30 mouse cellular contexts compared by ENCODE assay signal in genomic region chrX:106582197-106582596, GRCm38 (mm10). TPM values are rescaled to one million over a fixed set of nuclear protein-coding genes. Genes with fewer than 3 reads are reported as not detected.
DNase-seq lines count a peak whose midpoint lies in the region; ATAC-seq lines count a peak whose summit lies in the region.
"Had no signal": no experiment of that assay in that cellular context is flagged by ENCODE, and none has a peak within 500 bp of the region (broad histone marks: within the 10 kb centered on the region; RNA-seq: fewer than 3 reads in every experiment).

No protein-coding gene starts in this region.

- 32% methylated on average over 2 of the region's 2 CpGs for WGBS in kidney, embryonic 14.5 days
- 21% methylated on average over 2 of the region's 2 CpGs for WGBS in limb, embryonic 10.5 days
- WGBS in midbrain, embryonic 14.5 days, result 46% methylated on average over 2 of the region's 2 CpGs

- peak; percentile 77; the same call in 1 of the 2 replicates for ATAC-seq in kidney, embryonic 14.5 days (ENCODE audit: low FRiP score, low TSS enrichment)
- ATAC-seq in midbrain, embryonic 14.5 days (ENCODE audit: low FRiP score, low TSS enrichment), result no peak
- ATAC-seq: forebrain, embryonic 15.5 days; Patski had no signal

- H3K9ac ChIP-seq in kidney, embryonic 14.5 days (ENCODE audit: low read depth, low read length), result no peak overlapping the region
- no peak overlapping the region for H3K9ac ChIP-seq in midbrain, embryonic 14.5 days (replicated peaks; ENCODE audit: low read length)
- H3K9ac ChIP-seq: embryonic facial prominence, embryonic 13.5 days; forebrain, embryonic 12.5 days; forebrain, embryonic 15.5 days; hindbrain, embryonic 12.5 days; hindbrain, embryonic 15.5 days had no signal

- no peaks in the 10 kb centered on the region for H3K9me3 ChIP-seq in kidney, embryonic 14.5 days (ENCODE audit: control insufficient read depth, low read length)
- H3K9me3 ChIP-seq in limb, embryonic 10.5 days (replicated peaks), result no peaks in the 10 kb centered on the region
- H3K9me3 ChIP-seq in midbrain, embryonic 14.5 days (ENCODE audit: control insufficient read depth, low read length), result no peaks in the 10 kb centered on the region
- H3K9me3 ChIP-seq: embryonic facial prominence, embryonic 13.5 days; forebrain, embryonic 12.5 days; forebrain, embryonic 15.5 days; G1E; hindbrain, embryonic 12.5 days; hindbrain, embryonic 15.5 days had no signal

- DNase-seq in kidney, adult 9 months, result no peak
- DNase-seq in embryo, embryonic 10 days (ENCODE audit: low spot score), result peak; percentile 56
- peak; percentile 44 for DNase-seq in embryo, embryonic 11 days
- DNase-seq in limb, embryonic 10.5 days (ENCODE audit: low spot score), result no peak
- DNase-seq in midbrain, embryonic 14.5 days, result no peak
- DNase-seq in thymus, postnatal 14 days, result no peak
- no peak for DNase-seq in retina, embryonic 14.5 days (ENCODE audit: low spot score)
- DNase-seq: adrenal gland, adult 2 months; adrenal gland, postnatal 14 days; B cell, adult 2 months; cerebellum, adult 11-12 months; cerebellum, adult 8-10 months; cerebellum, postnatal 10 days; cerebellum, postnatal 36 days; gastrocnemius, postnatal 10 days; gastrocnemius, postnatal 36 days; heart, adult 2 months had no signal

- no peak overlapping the region for H3K27ac ChIP-seq in kidney, embryonic 14.5 days (ENCODE audit: low read depth, low read length)
- H3K27ac ChIP-seq in limb, embryonic 10.5 days, result peak overlapping the region; percentile 19; the same call in 1 of the 2 replicates
- H3K27ac ChIP-seq in midbrain, embryonic 14.5 days (replicated peaks; ENCODE audit: low read depth, low read length), result no peak overlapping the region
- H3K27ac ChIP-seq: embryonic facial prominence, embryonic 13.5 days; forebrain, embryonic 12.5 days; forebrain, embryonic 15.5 days; heart, adult 2 months; hindbrain, embryonic 12.5 days; hindbrain, embryonic 15.5 days had no signal

- no peak overlapping the region for H3K4me3 ChIP-seq in kidney, embryonic 14.5 days (ENCODE audit: low read length)
- no peak overlapping the region for H3K4me3 ChIP-seq in limb, embryonic 10.5 days
- no peak overlapping the region for H3K4me3 ChIP-seq in midbrain, embryonic 14.5 days (replicated peaks; ENCODE audit: low read depth, low read length)
- H3K4me3 ChIP-seq: embryonic facial prominence, embryonic 13.5 days; erythroblast, embryonic 14.5 days; forebrain, embryonic 12.5 days; forebrain, embryonic 15.5 days; heart, adult 2 months; hindbrain, embryonic 12.5 days; hindbrain, embryonic 15.5 days had no signal

- no peaks in the 10 kb centered on the region for H3K36me3 ChIP-seq in kidney, embryonic 14.5 days (ENCODE audit: control insufficient read depth, insufficient read depth, low read length)
- H3K36me3 ChIP-seq in limb, embryonic 10.5 days, result no peaks in the 10 kb centered on the region
- no peaks in the 10 kb centered on the region for H3K36me3 ChIP-seq in midbrain, embryonic 14.5 days (ENCODE audit: control insufficient read depth, insufficient read depth, low read length)
- H3K36me3 ChIP-seq: embryonic facial prominence, embryonic 13.5 days; forebrain, embryonic 12.5 days; forebrain, embryonic 15.5 days; G1E; hindbrain, embryonic 12.5 days; hindbrain, embryonic 15.5 days had no signal

- no peak overlapping the region for H3K4me2 ChIP-seq in kidney, embryonic 14.5 days (replicated peaks; ENCODE audit: low read depth, low read length)
- H3K4me2 ChIP-seq in midbrain, embryonic 14.5 days (ENCODE audit: low read length), result no peak overlapping the region
- H3K4me2 ChIP-seq: embryonic facial prominence, embryonic 13.5 days; forebrain, embryonic 12.5 days; forebrain, embryonic 15.5 days; heart, embryonic 11.5 days; hindbrain, embryonic 12.5 days; hindbrain, embryonic 15.5 days had no signal

- H3K27me3 ChIP-seq in kidney, embryonic 14.5 days (ENCODE audit: control insufficient read depth, insufficient read depth, low read length), result no peaks in the 10 kb centered on the region
- peaks cover 12% of the 10 kb centered on the region; the same call in 1 of the 2 replicates for H3K27me3 ChIP-seq in limb, embryonic 10.5 days (ENCODE audit: low read depth, poor library complexity, severe bottlenecking)
- no peaks in the 10 kb centered on the region for H3K27me3 ChIP-seq in midbrain, embryonic 14.5 days (ENCODE audit: control insufficient read depth, insufficient read depth, low read length)
- H3K27me3 ChIP-seq: CH12.LX; forebrain, embryonic 12.5 days; forebrain, embryonic 15.5 days; hindbrain, embryonic 12.5 days; hindbrain, embryonic 15.5 days had no signal

- H3K4me1 ChIP-seq in kidney, embryonic 14.5 days (ENCODE audit: control insufficient read depth, insufficient read depth, low read length), result no peaks in the 10 kb centered on the region
- H3K4me1 ChIP-seq in limb, embryonic 10.5 days, result peaks cover 12% of the 10 kb centered on the region
- H3K4me1 ChIP-seq in midbrain, embryonic 14.5 days (ENCODE audit: control insufficient read depth, insufficient read depth, low read length), result no peaks in the 10 kb centered on the region
- H3K4me1 ChIP-seq: embryonic facial prominence, embryonic 13.5 days; forebrain, embryonic 12.5 days; forebrain, embryonic 15.5 days; hindbrain, embryonic 12.5 days; hindbrain, embryonic 15.5 days had no signal

RNA-seq across cellular contexts. Expression of gene Gm5127, which starts 0.8 kb away (rescaled TPM):
- 1.3 and 1.9 TPM in 2 replicates for polyA plus RNA-seq in kidney, embryonic 14.5 days (2014; fragmentation: Nextera tagmentation; extraction: Ambion mirVana)
- polyA plus RNA-seq in limb, embryonic 10.5 days (2016; fragmentation: Nextera tagmentation; extraction: Ambion mirVana), result 0.65 and 1.1 TPM in 2 replicates
- 0.16 and 0.20 TPM in 2 replicates for polyA plus RNA-seq in midbrain, embryonic 14.5 days (2014; fragmentation: Nextera tagmentation; extraction: Ambion mirVana)
- polyA plus RNA-seq: adrenal gland, adult 2 months; embryonic facial prominence, embryonic 13.5 days; erythroblast, embryonic 14.5 days; G1E; heart, adult 2 months; heart, postnatal 0 days; intestine, embryonic 14.5 days; Patski had no signal

RNA-seq across cellular contexts. Expression of gene Cysltr1, which starts 21.3 kb away (rescaled TPM):
- 3.1 and 3.5 TPM in 2 replicates for polyA plus RNA-seq in kidney, embryonic 14.5 days (2014; fragmentation: Nextera tagmentation; extraction: Ambion mirVana)
- 2.3 and 3.4 TPM in 2 replicates for polyA plus RNA-seq in limb, embryonic 10.5 days (2016; fragmentation: Nextera tagmentation; extraction: Ambion mirVana)
- polyA plus RNA-seq in midbrain, embryonic 14.5 days (2014; fragmentation: Nextera tagmentation; extraction: Ambion mirVana), result 0.34 and 0.53 TPM in 2 replicates
- polyA plus RNA-seq: erythroblast, embryonic 14.5 days; G1E had no signal

Comparison
In these comparisons a context has a peak if more than half of its experiments do, and no peak if none do; other contexts are left out.
1. DNase-seq: peak in embryo, embryonic 10 days (single experiment) and embryo, embryonic 11 days (single experiment); none in kidney, adult 9 months (single experiment), limb, embryonic 10.5 days (single experiment), midbrain, embryonic 14.5 days (single experiment), thymus, postnatal 14 days (single experiment) and retina, embryonic 14.5 days (single experiment).